Mouse (Mus musculus): ENCODE measurements at regions not wholly inside any gene's neighbourhood (a gene's known extent, or its start where the extent isn't known, plus 50 kb on each side); places are given as distances from the start of the nearest gene placed in this dataset.

- no peaks in the 10 kb centered on the region for H3K4me1 ChIP-seq
- no peak overlapping the region for H3K9ac ChIP-seq
- H3K9me3 ChIP-seq: no peaks in the 10 kb centered on the region
- H3K27me3 ChIP-seq (replicated peaks): no peaks in the 10 kb centered on the region
- no peaks in the 10 kb centered on the region for H3K36me3 ChIP-seq
- no peak overlapping the region for H3K27ac ChIP-seq
- no peak overlapping the region for H3K4me3 ChIP-seq (replicated peaks)
- ATAC-seq (ENCODE audit: insufficient read depth, low FRiP score, low read depth): no peak
- H3K4me2 ChIP-seq: no peak overlapping the region
These were observed 1454.4 kb downstream of the Efnb2 start for GRCm38 (mm10) chr8:7206596-7206995.

GRCm38 (mm10) chr8:7205086-7205485 is 1456.0 kb downstream of the Efnb2 start:
- WGBS: 72% methylated on average over 4 of the region's 4 CpGs
- no peaks in the 10 kb centered on the region for H3K27me3 ChIP-seq (replicated peaks)
- H3K9ac ChIP-seq: no peak overlapping the region
- H3K4me1 ChIP-seq: no peaks in the 10 kb centered on the region
- no peaks in the 10 kb centered on the region for H3K36me3 ChIP-seq
- no peak for ATAC-seq (ENCODE audit: insufficient read depth, low FRiP score, low read depth)
- H3K4me2 ChIP-seq: no peak overlapping the region
- H3K27ac ChIP-seq: no peak overlapping the region
- H3K9me3 ChIP-seq: no peaks in the 10 kb centered on the region
- H3K4me3 ChIP-seq (replicated peaks): no peak overlapping the region

GRCm38 (mm10) chr8:7190726-7191125 is 1470.3 kb downstream of the Efnb2 start:
- ATAC-seq (ENCODE audit: insufficient read depth, low FRiP score, low read depth): no peak

GRCm38 (mm10) chr8:7163361-7163760 is 1497.7 kb downstream of the Efnb2 start:
- H3K27me3 ChIP-seq (replicated peaks): no peaks in the 10 kb centered on the region
- no peak overlapping the region for H3K9ac ChIP-seq
- no peaks in the 10 kb centered on the region for H3K4me1 ChIP-seq
- no peak for ATAC-seq (ENCODE audit: insufficient read depth, low FRiP score, low read depth)
- H3K4me2 ChIP-seq: no peak overlapping the region
- H3K27ac ChIP-seq: no peak overlapping the region
- H3K9me3 ChIP-seq: no peaks in the 10 kb centered on the region
- H3K36me3 ChIP-seq: no peaks in the 10 kb centered on the region
- no peak overlapping the region for H3K4me3 ChIP-seq (replicated peaks)
- WGBS: 91% methylated on average over 5 of the region's 5 CpGs

More at GRCm38 (mm10) chr8:7190726-7191125, 1470.3 kb downstream of the Efnb2 start:
- Histone ChIP-seq H3K27ac (no peak overlapping the region), H3K9ac (no peak overlapping the region), H3K36me3 (no peaks in the 10 kb centered on the region), H3K4me3 (replicated peaks) (no peak overlapping the region), H3K27me3 (replicated peaks) (no peaks in the 10 kb centered on the region), H3K4me1 (no peaks in the 10 kb centered on the region), H3K4me2 (no peak overlapping the region), H3K9me3 (no peaks in the 10 kb centered on the region)

- Histone ChIP-seq H3K4me3 (replicated peaks) (no peak overlapping the region), H3K9me3 (no peaks in the 10 kb centered on the region), H3K36me3 (no peaks in the 10 kb centered on the region), H3K4me2 (no peak overlapping the region), H3K27me3 (replicated peaks) (no peaks in the 10 kb centered on the region), H3K4me1 (no peaks in the 10 kb centered on the region), H3K27ac (no peak overlapping the region), H3K9ac (no peak overlapping the region)
- no peak for ATAC-seq (ENCODE audit: insufficient read depth, low FRiP score, low read depth)
- WGBS: 20% methylated on average over 4 of the region's 4 CpGs
These were observed 1529.3 kb downstream of the Efnb2 start for GRCm38 (mm10) chr8:7131746-7132145.

- Histone ChIP-seq H3K9ac (no peak overlapping the region), H3K36me3 (no peaks in the 10 kb centered on the region), H3K4me2 (no peak overlapping the region), H3K27me3 (replicated peaks) (no peaks in the 10 kb centered on the region), H3K4me1 (no peaks in the 10 kb centered on the region), H3K27ac (no peak overlapping the region), H3K4me3 (replicated peaks) (no peak overlapping the region), H3K9me3 (no peaks in the 10 kb centered on the region)
- ATAC-seq (ENCODE audit: insufficient read depth, low FRiP score, low read depth): no peak
These were observed 1552.2 kb downstream of the Efnb2 start for GRCm38 (mm10) chr8:7108849-7109248.

- Histone ChIP-seq H3K9me3 (no peaks in the 10 kb centered on the region), H3K36me3 (no peaks in the 10 kb centered on the region), H3K4me3 (replicated peaks) (no peak overlapping the region), H3K27me3 (replicated peaks) (no peaks in the 10 kb centered on the region), H3K4me2 (no peak overlapping the region), H3K4me1 (no peaks in the 10 kb centered on the region), H3K27ac (no peak overlapping the region), H3K9ac (no peak overlapping the region)
- 62% methylated on average over 2 of the region's 2 CpGs for WGBS
- ATAC-seq (ENCODE audit: insufficient read depth, low FRiP score, low read depth): no peak
These were observed 1563.5 kb downstream of the Efnb2 start for GRCm38 (mm10) chr8:7097577-7097976.

- no peak overlapping the region for H3K4me3 ChIP-seq (replicated peaks)
- 46% methylated on average over 2 of the region's 2 CpGs for WGBS
- no peaks in the 10 kb centered on the region for H3K9me3 ChIP-seq
- no peaks in the 10 kb centered on the region for H3K36me3 ChIP-seq
- H3K4me1 ChIP-seq: no peaks in the 10 kb centered on the region
- H3K27me3 ChIP-seq (replicated peaks): no peaks in the 10 kb centered on the region
- ATAC-seq (ENCODE audit: insufficient read depth, low FRiP score, low read depth): no peak
- H3K9ac ChIP-seq: no peak overlapping the region
- H3K4me2 ChIP-seq: no peak overlapping the region
- H3K27ac ChIP-seq: no peak overlapping the region
These were observed 1568.2 kb downstream of the Efnb2 start for GRCm38 (mm10) chr8:7092831-7093230.

GRCm38 (mm10) chr8:7088123-7088522 is 1572.9 kb downstream of the Efnb2 start:
- ATAC-seq (ENCODE audit: insufficient read depth, low FRiP score, low read depth): no peak
- no peaks in the 10 kb centered on the region for H3K4me1 ChIP-seq
- no peaks in the 10 kb centered on the region for H3K36me3 ChIP-seq
- 51% methylated on average over 2 of the region's 2 CpGs for WGBS
- no peak overlapping the region for H3K9ac ChIP-seq
- no peak overlapping the region for H3K4me3 ChIP-seq (replicated peaks)
- H3K9me3 ChIP-seq: no peaks in the 10 kb centered on the region
- no peak overlapping the region for H3K4me2 ChIP-seq
- no peaks in the 10 kb centered on the region for H3K27me3 ChIP-seq (replicated peaks)
- H3K27ac ChIP-seq: no peak overlapping the region

- no peak overlapping the region for H3K9ac ChIP-seq
- no peaks in the 10 kb centered on the region for H3K9me3 ChIP-seq
- no peak overlapping the region for H3K4me3 ChIP-seq (replicated peaks)
- no peaks in the 10 kb centered on the region for H3K36me3 ChIP-seq
- 35% methylated on average over 4 of the region's 4 CpGs for WGBS
- H3K27me3 ChIP-seq (replicated peaks): no peaks in the 10 kb centered on the region
- no peak overlapping the region for H3K4me2 ChIP-seq
- H3K27ac ChIP-seq: no peak overlapping the region
- no peaks in the 10 kb centered on the region for H3K4me1 ChIP-seq
- peak; percentile 22; the same call in 1 of the 2 replicates for ATAC-seq (ENCODE audit: insufficient read depth, low FRiP score, low read depth)
These were observed 1600.8 kb downstream of the Efnb2 start for GRCm38 (mm10) chr8:7060255-7060656.

- Histone ChIP-seq H3K36me3 (no peaks in the 10 kb centered on the region), H3K4me2 (no peak overlapping the region), H3K27me3 (replicated peaks) (no peaks in the 10 kb centered on the region), H3K4me3 (replicated peaks) (no peak overlapping the region), H3K9me3 (no peaks in the 10 kb centered on the region), H3K9ac (no peak overlapping the region), H3K27ac (no peak overlapping the region), H3K4me1 (no peaks in the 10 kb centered on the region)
- WGBS: 63% methylated on average over 3 of the region's 3 CpGs
- ATAC-seq (ENCODE audit: insufficient read depth, low FRiP score, low read depth): no peak
These were observed 1634.7 kb downstream of the Efnb2 start for GRCm38 (mm10) chr8:7026247-7026844.

GRCm38 (mm10) chr8:7024336-7024735 is 1636.7 kb downstream of the Efnb2 start:
- no peak for ATAC-seq (ENCODE audit: insufficient read depth, low FRiP score, low read depth)
- WGBS: 84% methylated on average over 3 of the region's 3 CpGs
- no peaks in the 10 kb centered on the region for H3K4me1 ChIP-seq

GRCm38 (mm10) chr8:7011881-7012280 is 1649.2 kb downstream of the Efnb2 start:
- H3K36me3 ChIP-seq: no peaks in the 10 kb centered on the region
- ATAC-seq (ENCODE audit: insufficient read depth, low FRiP score, low read depth): no peak
- no peak overlapping the region for H3K27ac ChIP-seq
- H3K4me3 ChIP-seq (replicated peaks): no peak overlapping the region
- H3K9ac ChIP-seq: no peak overlapping the region
- no peaks in the 10 kb centered on the region for H3K9me3 ChIP-seq
- 48% methylated on average over 5 of the region's 5 CpGs for WGBS
- no peak overlapping the region for H3K4me2 ChIP-seq
- no peaks in the 10 kb centered on the region for H3K27me3 ChIP-seq (replicated peaks)
- H3K4me1 ChIP-seq: no peaks in the 10 kb centered on the region

More at GRCm38 (mm10) chr8:7024336-7024735, 1636.7 kb downstream of the Efnb2 start:
- Histone ChIP-seq H3K27me3 (replicated peaks) (no peaks in the 10 kb centered on the region), H3K4me2 (no peak overlapping the region), H3K9ac (no peak overlapping the region), H3K36me3 (no peaks in the 10 kb centered on the region), H3K9me3 (no peaks in the 10 kb centered on the region), H3K4me3 (replicated peaks) (no peak overlapping the region), H3K27ac (no peak overlapping the region)

Data from stomach, embryonic 15.5 days (tissue).